In genomic region chr14:121787430-121787829, GRCm38 (mm10) we compare ENCODE assay signal across 27 mouse cellular contexts. TPM values are rescaled to one million over a fixed set of nuclear protein-coding genes. Genes with fewer than 3 reads are reported as not detected.
DNase-seq lines count a peak whose midpoint lies in the region; ATAC-seq lines count a peak whose summit lies in the region.
"Had no signal": no experiment of that assay in that cellular context is flagged by ENCODE, and none has a peak within 500 bp of the region (broad histone marks: within the 10 kb centered on the region; RNA-seq: fewer than 3 reads in every experiment).

No protein-coding gene starts in this region.

- ATAC-seq in kidney, embryonic 16.5 days (ENCODE audit: low FRiP score, low TSS enrichment) = peak; percentile 71; the same call in 1 of the 2 replicates
- ATAC-seq: midbrain, embryonic 16.5 days had no signal

- no peak overlapping the region for H3K9ac ChIP-seq in kidney, embryonic 16.5 days (replicated peaks; ENCODE audit: low read length)
- H3K9ac ChIP-seq: embryonic facial prominence, embryonic 13.5 days; forebrain, embryonic 12.5 days; heart, embryonic 12.5 days; hindbrain, embryonic 14.5 days; limb, embryonic 15.5 days; liver, embryonic 13.5 days had no signal

- no peak overlapping the region for H3K27ac ChIP-seq in kidney, embryonic 16.5 days (ENCODE audit: low read length)
- H3K27ac ChIP-seq: embryonic facial prominence, embryonic 13.5 days; forebrain, embryonic 12.5 days; hindbrain, embryonic 14.5 days; limb, embryonic 10.5 days; liver, embryonic 13.5 days had no signal

- WGBS in kidney, embryonic 16.5 days = 74% methylated on average over 12 of the region's 12 CpGs

- H3K4me3 ChIP-seq in kidney, embryonic 16.5 days (ENCODE audit: low read length) = no peak overlapping the region
- H3K4me3 ChIP-seq: embryonic facial prominence, embryonic 13.5 days; forebrain, embryonic 12.5 days; heart, embryonic 12.5 days; limb, embryonic 10.5 days; limb, embryonic 15.5 days; liver, embryonic 13.5 days had no signal

- no peaks in the 10 kb centered on the region for H3K9me3 ChIP-seq in kidney, embryonic 16.5 days (ENCODE audit: low read length)
- H3K9me3 ChIP-seq: embryonic facial prominence, embryonic 13.5 days; forebrain, embryonic 12.5 days; G1E; heart, embryonic 12.5 days; limb, embryonic 10.5 days; limb, embryonic 15.5 days; liver, embryonic 13.5 days had no signal

- no peaks in the 10 kb centered on the region for H3K27me3 ChIP-seq in kidney, embryonic 16.5 days (ENCODE audit: insufficient read depth, low read length)
- H3K27me3 ChIP-seq: embryonic facial prominence, embryonic 13.5 days; forebrain, embryonic 12.5 days; heart, embryonic 12.5 days; limb, embryonic 15.5 days; liver, embryonic 13.5 days had no signal

- peak; percentile 83 for DNase-seq in heart, adult 11 months
- DNase-seq in heart, postnatal 10 days = no peak
- DNase-seq in kidney, adult 18-20 months = peak; percentile 49
- peak; percentile 75 to 89 for DNase-seq in kidney, postnatal 36 days
- no peak for DNase-seq in ovary, postnatal 14 days (ENCODE audit: low spot score)
- no peak for DNase-seq in embryo, embryonic 11 days
- DNase-seq: adrenal gland, adult 8-10 months; cerebellum, adult 9-10 months; cerebellum, postnatal 36 days; gastrocnemius, postnatal 10 days; layer of hippocampus, adult 9-11 months; liver, embryonic 13.5 days; lung, adult 2 months; lung, postnatal 14 days; right cerebral cortex, adult 18-20 months; spleen, adult 18-20 months; thymus, postnatal 14 days had no signal

- no peak overlapping the region for H3K4me2 ChIP-seq in kidney, embryonic 16.5 days (replicated peaks; ENCODE audit: low read depth, low read length)
- H3K4me2 ChIP-seq: embryonic facial prominence, embryonic 13.5 days; forebrain, embryonic 12.5 days; heart, embryonic 12.5 days; hindbrain, embryonic 14.5 days; limb, embryonic 15.5 days; liver, embryonic 13.5 days; midbrain, embryonic 11.5 days had no signal

- H3K36me3 ChIP-seq in kidney, embryonic 16.5 days (ENCODE audit: insufficient read depth, low read length) = 0 out of 2 replicates have a peak, but pooled peaks cover 3% of the 10 kb centered on the region
- H3K36me3 ChIP-seq: embryonic facial prominence, embryonic 13.5 days; forebrain, embryonic 12.5 days; heart, embryonic 12.5 days; limb, embryonic 10.5 days; limb, embryonic 15.5 days; liver, embryonic 13.5 days had no signal

- intact Hi-C loops in heart, postnatal 10 days (cut with DNase I) = no loop called here

- H3K4me1 ChIP-seq in kidney, embryonic 16.5 days (ENCODE audit: insufficient read depth, low read length) = peaks cover 6% of the 10 kb centered on the region; the same call in 1 of the 2 replicates
- H3K4me1 ChIP-seq: embryonic facial prominence, embryonic 13.5 days; forebrain, embryonic 12.5 days; limb, embryonic 10.5 days; liver, embryonic 13.5 days had no signal

RNA-seq across cellular contexts. Expression of gene Dock9, which starts 10.2 kb away (rescaled TPM):
- 10 to 100 TPM; 39.6 to 42.0 TPM for total RNA-seq in heart, postnatal 10 days (2021)
- polyA plus RNA-seq in kidney, embryonic 16.5 days (2015; fragmentation: Nextera tagmentation; extraction: Ambion mirVana) = 13.0 and 14.0 TPM in 2 replicates

Comparison
In these comparisons a context has a peak if more than half of its experiments do, and no peak if none do; other contexts are left out.
1. DNase-seq: peak in heart, adult 11 months (single experiment), kidney, adult 18-20 months (single experiment) and kidney, postnatal 36 days (2 of 2); none in heart, postnatal 10 days (0 of 2), ovary, postnatal 14 days (single experiment) and embryo, embryonic 11 days (single experiment).